Mouse (Mus musculus): ENCODE measurements around the gene Zfhx3. TPM values are rescaled to one million over a fixed set of nuclear protein-coding genes. Genes with fewer than 3 reads are reported as not detected.

The Zfhx3 gene
- polyA plus RNA-seq, 1 experiment from 2014 or later: 8.4 TPM

GRCm38 (mm10) chr8:108966041-108966440, 1023.6 kb downstream of the Zfhx3 start:
- no peak overlapping the region for H3K4me2 ChIP-seq
- no peak for ATAC-seq (replicated peaks; ENCODE audit: insufficient number of reproducible peaks, low FRiP score, low TSS enrichment)
- H3K4me3 ChIP-seq (ENCODE audit: low read depth, low read length): no peak overlapping the region
- H3K9ac ChIP-seq (ENCODE audit: low read depth, low read length): no peak overlapping the region
- no peaks in the 10 kb centered on the region for H3K4me1 ChIP-seq (ENCODE audit: control insufficient read depth, insufficient read depth, low read length)
- H3K9me3 ChIP-seq (replicated peaks; ENCODE audit: control insufficient read depth, low read length): no peaks in the 10 kb centered on the region
- 73% methylated on average over 12 of the region's 12 CpGs for WGBS (ENCODE audit: insufficient replicate concordance)
- H3K36me3 ChIP-seq (ENCODE audit: control insufficient read depth, insufficient read depth, low read length): no peaks in the 10 kb centered on the region
- H3K27me3 ChIP-seq (ENCODE audit: control insufficient read depth, insufficient read depth, low read length): no peaks in the 10 kb centered on the region
- H3K27ac ChIP-seq (ENCODE audit: low read depth, low read length): no peak overlapping the region

DNA sequence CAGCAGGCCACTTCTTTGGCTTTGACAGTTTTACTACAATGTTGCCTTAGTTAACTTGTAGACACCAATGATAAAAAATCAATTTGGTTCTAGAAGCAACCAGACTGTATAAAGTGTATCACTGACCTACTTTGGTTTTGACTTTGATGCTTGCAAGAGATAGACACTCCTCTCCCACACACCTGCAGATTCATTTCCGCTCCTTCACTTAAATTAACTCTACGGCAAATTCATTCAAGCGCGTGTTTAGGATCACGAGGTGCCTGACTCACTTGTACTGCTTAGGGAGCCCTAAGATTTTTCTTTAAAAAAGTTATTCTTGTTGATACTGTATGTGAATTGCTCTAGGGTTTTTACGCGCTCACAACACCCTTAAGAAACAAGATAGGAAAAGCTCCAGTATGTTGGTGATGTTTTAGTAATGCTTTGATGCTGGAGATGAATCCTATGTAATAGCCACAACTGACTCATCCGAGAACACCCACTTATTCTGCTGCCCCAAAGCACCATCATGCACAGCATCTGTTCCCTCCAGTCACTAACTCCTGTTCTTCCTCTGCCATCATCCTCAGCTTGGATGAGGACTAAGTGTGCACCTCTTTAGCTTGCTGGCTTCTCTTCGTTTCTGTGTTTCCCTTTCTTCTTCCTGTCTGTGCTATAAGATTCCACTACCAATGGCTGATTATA, 1031.3 kb downstream of the Zfhx3 start:
- no peaks in the 10 kb centered on the region for H3K4me1 ChIP-seq (ENCODE audit: control insufficient read depth, insufficient read depth, low read length)
- ATAC-seq (replicated peaks; ENCODE audit: insufficient number of reproducible peaks, low FRiP score, low TSS enrichment): no peak
- no peaks in the 10 kb centered on the region for H3K9me3 ChIP-seq (replicated peaks; ENCODE audit: control insufficient read depth, low read length)
- H3K36me3 ChIP-seq (ENCODE audit: control insufficient read depth, insufficient read depth, low read length): no peaks in the 10 kb centered on the region
- H3K27me3 ChIP-seq (ENCODE audit: control insufficient read depth, insufficient read depth, low read length): no peaks in the 10 kb centered on the region
- no peak overlapping the region for H3K9ac ChIP-seq (ENCODE audit: low read depth, low read length)
- no peak overlapping the region for H3K4me2 ChIP-seq
- no peak overlapping the region for H3K27ac ChIP-seq (ENCODE audit: low read depth, low read length)
- WGBS (ENCODE audit: insufficient replicate concordance): 87% methylated on average over 9 of the region's 9 CpGs
- no peak overlapping the region for H3K4me3 ChIP-seq (ENCODE audit: low read depth, low read length)

DNA sequence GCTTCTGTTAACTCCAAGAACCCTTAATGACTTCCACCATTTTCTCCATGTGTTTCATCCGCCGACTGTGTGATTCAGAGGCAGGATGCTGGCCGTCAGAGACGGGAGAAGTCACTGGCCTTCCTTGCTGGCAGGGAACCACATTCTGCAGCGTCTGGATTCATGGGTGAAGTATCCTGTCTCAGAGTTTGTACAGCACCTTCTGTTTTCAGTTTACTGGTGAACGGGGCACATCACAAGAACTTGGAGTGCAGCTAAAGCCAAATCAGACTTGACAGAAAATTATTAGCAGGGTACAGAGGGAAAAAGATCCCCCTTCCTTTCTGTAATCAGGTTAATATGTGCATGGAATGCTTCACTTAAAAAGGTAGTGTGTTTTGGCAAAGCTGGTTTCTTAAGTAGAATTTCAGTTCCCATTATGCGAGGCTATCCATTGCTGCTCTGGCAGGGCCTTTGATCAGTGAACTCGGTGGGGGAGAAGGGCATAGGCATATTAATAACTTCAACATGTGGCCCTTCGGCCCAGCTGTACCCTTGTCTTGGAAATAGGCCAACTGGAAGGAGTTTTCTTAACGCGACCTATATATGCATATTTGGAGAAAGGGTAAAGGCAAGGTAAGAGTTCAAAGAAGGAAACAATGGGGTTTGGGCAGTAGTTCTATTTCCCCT, 1035.4 kb downstream of the Zfhx3 start:
- no peaks in the 10 kb centered on the region for H3K27me3 ChIP-seq (ENCODE audit: control insufficient read depth, insufficient read depth, low read length)
- H3K4me2 ChIP-seq: no peak overlapping the region
- no peaks in the 10 kb centered on the region; the same call in 1 of the 2 replicates for H3K9me3 ChIP-seq (replicated peaks; ENCODE audit: control insufficient read depth, low read length)
- no peak overlapping the region for H3K9ac ChIP-seq (ENCODE audit: low read depth, low read length)
- H3K36me3 ChIP-seq (ENCODE audit: control insufficient read depth, insufficient read depth, low read length): no peaks in the 10 kb centered on the region
- no peak overlapping the region for H3K4me3 ChIP-seq (ENCODE audit: low read depth, low read length)
- WGBS (ENCODE audit: insufficient replicate concordance): 71% methylated on average over 11 of the region's 11 CpGs
- no peaks in the 10 kb centered on the region for H3K4me1 ChIP-seq (ENCODE audit: control insufficient read depth, insufficient read depth, low read length)
- no peak for ATAC-seq (replicated peaks; ENCODE audit: insufficient number of reproducible peaks, low FRiP score, low TSS enrichment)
- no peak overlapping the region for H3K27ac ChIP-seq (ENCODE audit: low read depth, low read length)

GRCm38 (mm10) chr8:108978362-108978750, 1035.9 kb downstream of the Zfhx3 start:
- WGBS (ENCODE audit: insufficient replicate concordance): 79% methylated on average over 7 of the region's 7 CpGs
- no peaks in the 10 kb centered on the region for H3K36me3 ChIP-seq (ENCODE audit: control insufficient read depth, insufficient read depth, low read length)
- H3K27ac ChIP-seq (ENCODE audit: low read depth, low read length): no peak overlapping the region
- no peak overlapping the region for H3K4me3 ChIP-seq (ENCODE audit: low read depth, low read length)
- no peaks in the 10 kb centered on the region for H3K27me3 ChIP-seq (ENCODE audit: control insufficient read depth, insufficient read depth, low read length)
- H3K9ac ChIP-seq (ENCODE audit: low read depth, low read length): no peak overlapping the region
- ATAC-seq (replicated peaks; ENCODE audit: insufficient number of reproducible peaks, low FRiP score, low TSS enrichment): no peak
- no peaks in the 10 kb centered on the region for H3K4me1 ChIP-seq (ENCODE audit: control insufficient read depth, insufficient read depth, low read length)
- no peak overlapping the region for H3K4me2 ChIP-seq
- H3K9me3 ChIP-seq (replicated peaks; ENCODE audit: control insufficient read depth, low read length): no peaks in the 10 kb centered on the region; the same call in 1 of the 2 replicates

- WGBS (ENCODE audit: insufficient replicate concordance): 66% methylated on average over 2 of the region's 2 CpGs
- Histone ChIP-seq H3K27ac (ENCODE audit: low read depth, low read length) (no peak overlapping the region), H3K36me3 (ENCODE audit: control insufficient read depth, insufficient read depth, low read length) (no peaks in the 10 kb centered on the region), H3K9ac (ENCODE audit: low read depth, low read length) (no peak overlapping the region), H3K4me2 (no peak overlapping the region), H3K27me3 (ENCODE audit: control insufficient read depth, insufficient read depth, low read length) (no peaks in the 10 kb centered on the region), H3K4me3 (ENCODE audit: low read depth, low read length) (no peak overlapping the region), H3K9me3 (replicated peaks; ENCODE audit: control insufficient read depth, low read length) (no peaks in the 10 kb centered on the region; the same call in 1 of the 2 replicates), H3K4me1 (ENCODE audit: control insufficient read depth, insufficient read depth, low read length) (no peaks in the 10 kb centered on the region)
- no peak for ATAC-seq (replicated peaks; ENCODE audit: insufficient number of reproducible peaks, low FRiP score, low TSS enrichment)
These were observed 1042.5 kb downstream of the Zfhx3 start for GRCm38 (mm10) chr8:108984904-108985303.

DNA sequence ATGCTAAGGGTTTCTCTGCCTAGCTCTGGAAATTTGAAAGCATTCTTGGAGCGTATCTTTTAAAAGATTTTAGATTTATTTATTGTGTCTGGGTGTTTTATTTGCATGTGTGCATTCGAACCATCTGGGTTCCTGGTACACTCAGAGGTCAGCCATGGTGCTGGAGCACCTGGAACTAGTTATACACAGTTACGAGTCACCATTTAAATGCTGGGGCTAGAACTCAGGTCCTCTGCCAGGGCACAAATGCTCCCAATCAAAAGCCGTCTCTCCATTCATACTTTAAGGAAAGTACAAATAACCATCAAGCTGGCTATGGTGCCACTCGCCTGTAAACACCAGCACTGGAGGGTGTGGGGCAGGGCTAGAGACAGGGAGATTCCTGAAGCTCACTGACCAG, 1047.4 kb downstream of the Zfhx3 start:
- Histone ChIP-seq H3K27me3 (ENCODE audit: control insufficient read depth, insufficient read depth, low read length) (no peaks in the 10 kb centered on the region), H3K9me3 (replicated peaks; ENCODE audit: control insufficient read depth, low read length) (no peaks in the 10 kb centered on the region), H3K36me3 (ENCODE audit: control insufficient read depth, insufficient read depth, low read length) (no peaks in the 10 kb centered on the region), H3K4me2 (no peak overlapping the region), H3K9ac (ENCODE audit: low read depth, low read length) (no peak overlapping the region), H3K27ac (ENCODE audit: low read depth, low read length) (no peak overlapping the region), H3K4me1 (ENCODE audit: control insufficient read depth, insufficient read depth, low read length) (no peaks in the 10 kb centered on the region), H3K4me3 (ENCODE audit: low read depth, low read length) (no peak overlapping the region)
- no peak for ATAC-seq (replicated peaks; ENCODE audit: insufficient number of reproducible peaks, low FRiP score, low TSS enrichment)
- WGBS (ENCODE audit: insufficient replicate concordance): 82% methylated on average over 5 of the region's 5 CpGs

- H3K4me3 ChIP-seq (ENCODE audit: low read depth, low read length): no peak overlapping the region
- H3K27ac ChIP-seq (ENCODE audit: low read depth, low read length): no peak overlapping the region
- WGBS (ENCODE audit: insufficient replicate concordance): 73% methylated on average over 6 of the region's 6 CpGs
These were observed 1048.1 kb downstream of the Zfhx3 start for GRCm38 (mm10) chr8:108990537-108990936.

GRCm38 (mm10) chr8:108991395-108991794, 1049.0 kb downstream of the Zfhx3 start:
- H3K4me3 ChIP-seq (ENCODE audit: low read depth, low read length): no peak overlapping the region
- no peak overlapping the region for H3K4me2 ChIP-seq
- WGBS (ENCODE audit: insufficient replicate concordance): 70% methylated on average over 5 of the region's 5 CpGs
- H3K27me3 ChIP-seq (ENCODE audit: control insufficient read depth, insufficient read depth, low read length): no peaks in the 10 kb centered on the region
- ATAC-seq (replicated peaks; ENCODE audit: insufficient number of reproducible peaks, low FRiP score, low TSS enrichment): no peak
- H3K4me1 ChIP-seq (ENCODE audit: control insufficient read depth, insufficient read depth, low read length): no peaks in the 10 kb centered on the region
- no peak overlapping the region for H3K9ac ChIP-seq (ENCODE audit: low read depth, low read length)
- no peaks in the 10 kb centered on the region for H3K9me3 ChIP-seq (replicated peaks; ENCODE audit: control insufficient read depth, low read length)
- no peaks in the 10 kb centered on the region for H3K36me3 ChIP-seq (ENCODE audit: control insufficient read depth, insufficient read depth, low read length)
- no peak overlapping the region for H3K27ac ChIP-seq (ENCODE audit: low read depth, low read length)

More at GRCm38 (mm10) chr8:108990537-108990936, 1048.1 kb downstream of the Zfhx3 start:
- Histone ChIP-seq H3K4me1 (ENCODE audit: control insufficient read depth, insufficient read depth, low read length) (no peaks in the 10 kb centered on the region), H3K36me3 (ENCODE audit: control insufficient read depth, insufficient read depth, low read length) (no peaks in the 10 kb centered on the region), H3K9me3 (replicated peaks; ENCODE audit: control insufficient read depth, low read length) (no peaks in the 10 kb centered on the region), H3K4me2 (no peak overlapping the region), H3K27me3 (ENCODE audit: control insufficient read depth, insufficient read depth, low read length) (no peaks in the 10 kb centered on the region), H3K9ac (ENCODE audit: low read depth, low read length) (no peak overlapping the region)
- no peak for ATAC-seq (replicated peaks; ENCODE audit: insufficient number of reproducible peaks, low FRiP score, low TSS enrichment)

- WGBS (ENCODE audit: insufficient replicate concordance): 54% methylated on average over 2 of the region's 2 CpGs
- no peak for ATAC-seq (replicated peaks; ENCODE audit: insufficient number of reproducible peaks, low FRiP score, low TSS enrichment)
- H3K4me1 ChIP-seq (ENCODE audit: control insufficient read depth, insufficient read depth, low read length): no peaks in the 10 kb centered on the region
- H3K36me3 ChIP-seq (ENCODE audit: control insufficient read depth, insufficient read depth, low read length): no peaks in the 10 kb centered on the region
- no peaks in the 10 kb centered on the region for H3K27me3 ChIP-seq (ENCODE audit: control insufficient read depth, insufficient read depth, low read length)
- no peaks in the 10 kb centered on the region for H3K9me3 ChIP-seq (replicated peaks; ENCODE audit: control insufficient read depth, low read length)
- no peak overlapping the region for H3K4me3 ChIP-seq (ENCODE audit: low read depth, low read length)
- H3K4me2 ChIP-seq: no peak overlapping the region
- H3K9ac ChIP-seq (ENCODE audit: low read depth, low read length): no peak overlapping the region
- no peak overlapping the region for H3K27ac ChIP-seq (ENCODE audit: low read depth, low read length)
These were observed 1051.3 kb downstream of the Zfhx3 start for GRCm38 (mm10) chr8:108993718-108994117.
